Mouse (Mus musculus) olfactory bulb, adult 2 months (tissue): ENCODE results near the gene Strn.

Source experiments
- CTCF ChIP-seq: fragments of 200-500 bp; IDR thresholded peaks from 2 replicates; pipeline ENCODE4 v1.5.1; 2012; ENCODE audit warnings: low read depth, mild to moderate bottlenecking, low read length, moderate library complexity; ENCODE audit not compliant: insufficient read depth
- POLR2A ChIP-seq: fragments of 200-500 bp; IDR thresholded peaks from 2 replicates; pipeline ENCODE4 v1.6.1; 2012; ENCODE audit warnings: mild to moderate bottlenecking, low read depth, low read length, moderate library complexity; ENCODE audit not compliant: insufficient read depth

- TF ChIP-seq CTCF (no peak), POLR2A (no peak)
Observed at GRCm38 (mm10) chr17:78637140-78637539, 99.9 kb downstream of the Strn start.
